Mouse (Mus musculus) adrenal gland, adult 8-10 months (tissue): ENCODE data around the gene Asic2. TPM values are rescaled to one million over a fixed set of nuclear protein-coding genes. Genes with fewer than 3 reads are reported as not detected.

Experiments
- DNase-seq: peaks from one replicate; pipeline ENCODE4 v3.0.0; 2022
- total RNA-seq, 4 experiments: library from RNA; stranded (reverse); gene quantifications; 2 replicates each; pipeline ENCODE4 v1.2.4; 2022

Asic2 gene
- total RNA-seq, 4 experiments from 2014 or later: 3.2 to 5.1 (median 4.2) TPM

- DNase-seq: no peak
Observed at GRCm38 (mm10) chr11:80973273-80973672, 995.0 kb downstream of the Asic2 start.

- no peak for DNase-seq
Observed at GRCm38 (mm10) chr11:80967544-80967943, 1000.7 kb downstream of the Asic2 start.

GRCm38 (mm10) chr11:80966040-80966439, 1002.2 kb downstream of the Asic2 start:
- no peak for DNase-seq

GRCm38 (mm10) chr11:80961326-80961725, 1006.9 kb downstream of the Asic2 start:
- DNase-seq: no peak

- no peak for DNase-seq
Observed at GRCm38 (mm10) chr11:80958086-80958671, 1010.1 kb downstream of the Asic2 start.

GRCm38 (mm10) chr11:80955915-80956314, 1012.3 kb downstream of the Asic2 start:
- DNase-seq: no peak

- no peak for DNase-seq
Observed at GRCm38 (mm10) chr11:80954147-80954546, 1014.1 kb downstream of the Asic2 start.

GRCm38 (mm10) chr11:80949068-80949738, 1019.1 kb downstream of the Asic2 start:
- peak; percentile 37 for DNase-seq

GRCm38 (mm10) chr11:80948103-80948502, 1020.2 kb downstream of the Asic2 start:
- DNase-seq: peak; percentile 10

GRCm38 (mm10) chr11:80946163-80946562, 1022.1 kb downstream of the Asic2 start:
- DNase-seq: no peak

- no peak for DNase-seq
Observed at GRCm38 (mm10) chr11:80923286-80923951, 1044.8 kb downstream of the Asic2 start.

- DNase-seq: no peak
Observed at GRCm38 (mm10) chr11:80918332-80918731, 1049.9 kb downstream of the Asic2 start.

- no peak for DNase-seq
Observed at GRCm38 (mm10) chr11:80917688-80918087, 1050.6 kb downstream of the Asic2 start.

- no peak for DNase-seq
Observed at GRCm38 (mm10) chr11:80913408-80914024, 1054.7 kb downstream of the Asic2 start.

GRCm38 (mm10) chr11:80912721-80913120, 1055.5 kb downstream of the Asic2 start:
- DNase-seq: no peak

GRCm38 (mm10) chr11:80907820-80908219, 1060.4 kb downstream of the Asic2 start:
- no peak for DNase-seq

- peak; percentile 31 for DNase-seq
Observed at GRCm38 (mm10) chr11:80906456-80906855, 1061.8 kb downstream of the Asic2 start.

- no peak for DNase-seq
Observed at GRCm38 (mm10) chr11:80904559-80904958, 1063.7 kb downstream of the Asic2 start.

GRCm38 (mm10) chr11:80903426-80903825, 1064.8 kb downstream of the Asic2 start:
- DNase-seq: no peak

GRCm38 (mm10) chr11:80902664-80903063, 1065.6 kb downstream of the Asic2 start:
- DNase-seq: no peak

GRCm38 (mm10) chr11:80900555-80900954, 1067.7 kb downstream of the Asic2 start:
- DNase-seq: no peak

GRCm38 (mm10) chr11:80895853-80896252, 1072.4 kb downstream of the Asic2 start:
- DNase-seq: no peak

- DNase-seq: no peak
Observed at GRCm38 (mm10) chr11:80889336-80890063, 1078.8 kb downstream of the Asic2 start.
